Mouse (Mus musculus) intestine, embryonic 16.5 days (tissue): Measurements from ENCODE around the gene 9330182O14Rik. TPM values are rescaled to one million over a fixed set of nuclear protein-coding genes. Genes with fewer than 3 reads are reported as not detected.

Experiments
- ATAC-seq: fragments of 200-750 bp; cut with Nextera tagmentation; 2 replicates; pipeline ENCODE4 v1.8.0; 2017; ENCODE audit warnings: moderate TSS enrichment, moderate library complexity
- H3K27ac ChIP-seq: fragments of 300-500 bp; sonication (generic); 2 replicates; pipeline ENCODE4 v1.5.1; 2014; ENCODE audit warnings: mild to moderate bottlenecking, low read length
- H3K27me3 ChIP-seq: fragments of 300-500 bp; sonication (generic); replicated peaks from 2 replicates; pipeline ENCODE4 v1.6.1; 2014; ENCODE audit warnings: low read length, control low read depth, mixed read lengths; ENCODE audit not compliant: control insufficient read depth, insufficient read depth
- H3K36me3 ChIP-seq: fragments of 300-500 bp; sonication (generic); 2 replicates; pipeline ENCODE4 v1.6.1; 2014; ENCODE audit warnings: low read length, control low read depth; ENCODE audit not compliant: control insufficient read depth, insufficient read depth
- H3K4me1 ChIP-seq: fragments of 300-500 bp; sonication (generic); 2 replicates; pipeline ENCODE4 v1.6.1; 2014; ENCODE audit warnings: low read length, control low read depth, mixed read lengths; ENCODE audit not compliant: control insufficient read depth, insufficient read depth
- H3K4me2 ChIP-seq: fragments of 300-500 bp; sonication (generic); 2 replicates; pipeline ENCODE4 v1.6.1; 2014; ENCODE audit warnings: low read depth, low read length, control low read depth
- H3K4me3 ChIP-seq: fragments of 300-500 bp; sonication (generic); 2 replicates; pipeline ENCODE4 v1.5.1; 2014; ENCODE audit warnings: mild to moderate bottlenecking, low read length
- H3K9ac ChIP-seq: fragments of 300-500 bp; sonication (generic); 2 replicates; pipeline ENCODE4 v1.6.1; 2014; ENCODE audit warnings: low read depth, low read length
- H3K9me3 ChIP-seq: fragments of 300-500 bp; sonication (generic); 2 replicates; pipeline ENCODE4 v1.6.1; 2016; ENCODE audit warnings: low read length, control low read depth; ENCODE audit not compliant: control insufficient read depth
- WGBS: fragments of 180-500 bp; shearing (Covaris S2); extraction: QIAGEN DNeasy Blood & Tissue Kit; methylation state at CpG from one replicate; pipeline ENCODE4 v1.1.7; 2014; 5-methylcytosine and 5-hydroxymethylcytosine counted together
- microRNA-seq: library from miRNA; unstranded; fragments of <30 nt; microRNA quantifications from one replicate; pipeline ENCODE4, GENCODE M21; 2016
- polyA plus RNA-seq: library from polyadenylated mRNA; unstranded; fragments of >200 nt; fragmentation: Nextera tagmentation; extraction: Ambion mirVana; gene quantifications from 2 replicates; pipeline ENCODE4 v1.2.1, GENCODE M21; 2015

The 9330182O14Rik gene
- polyA plus RNA-seq, 1 experiment from 2014 or later: not detected

DNA sequence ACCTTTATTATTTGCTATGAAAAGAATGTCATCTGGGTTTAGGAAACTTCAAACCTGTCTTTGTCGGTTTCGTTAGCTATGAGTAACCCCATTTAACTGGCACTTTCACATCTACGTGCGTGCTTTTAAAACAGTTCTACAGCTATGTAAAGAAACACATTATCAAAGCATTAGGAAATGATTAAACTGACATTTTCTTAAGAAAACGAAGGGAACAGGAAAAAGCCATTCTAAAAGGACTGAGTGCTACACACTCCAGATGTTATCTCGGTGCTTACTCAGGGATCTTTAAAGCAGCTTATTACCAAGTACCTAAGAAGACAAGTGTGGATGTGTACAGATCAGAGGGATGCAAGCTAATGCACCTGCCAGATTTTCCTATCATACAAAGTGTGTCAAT, 52.9 kb downstream of the 9330182O14Rik start:
- ATAC-seq: no peak
- H3K4me3 ChIP-seq: no peak overlapping the region
- H3K4me2 ChIP-seq: no peak overlapping the region
- H3K4me1 ChIP-seq: no peaks in the 10 kb centered on the region
- H3K9me3 ChIP-seq: no peaks in the 10 kb centered on the region
- no peaks in the 10 kb centered on the region for H3K27me3 ChIP-seq
- 50% methylated on average over 6 of the region's 6 CpGs for WGBS
- no peak overlapping the region for H3K9ac ChIP-seq
- H3K36me3 ChIP-seq: no peaks in the 10 kb centered on the region
- H3K27ac ChIP-seq: no peak overlapping the region

Small RNA genes lying within 50 kb of the gene (microRNA-seq; reads per million reads assigned to microRNA genes)
- gene Gm25958: not detected
